Mouse (Mus musculus): ENCODE measurements around the gene Ppfia4. TPM values are rescaled to one million over a fixed set of nuclear protein-coding genes. Genes with fewer than 3 reads are reported as not detected.

Gene Ppfia4
- polyA plus RNA-seq, 1 experiment from 2014 or later, result 2.4 TPM

DNA sequence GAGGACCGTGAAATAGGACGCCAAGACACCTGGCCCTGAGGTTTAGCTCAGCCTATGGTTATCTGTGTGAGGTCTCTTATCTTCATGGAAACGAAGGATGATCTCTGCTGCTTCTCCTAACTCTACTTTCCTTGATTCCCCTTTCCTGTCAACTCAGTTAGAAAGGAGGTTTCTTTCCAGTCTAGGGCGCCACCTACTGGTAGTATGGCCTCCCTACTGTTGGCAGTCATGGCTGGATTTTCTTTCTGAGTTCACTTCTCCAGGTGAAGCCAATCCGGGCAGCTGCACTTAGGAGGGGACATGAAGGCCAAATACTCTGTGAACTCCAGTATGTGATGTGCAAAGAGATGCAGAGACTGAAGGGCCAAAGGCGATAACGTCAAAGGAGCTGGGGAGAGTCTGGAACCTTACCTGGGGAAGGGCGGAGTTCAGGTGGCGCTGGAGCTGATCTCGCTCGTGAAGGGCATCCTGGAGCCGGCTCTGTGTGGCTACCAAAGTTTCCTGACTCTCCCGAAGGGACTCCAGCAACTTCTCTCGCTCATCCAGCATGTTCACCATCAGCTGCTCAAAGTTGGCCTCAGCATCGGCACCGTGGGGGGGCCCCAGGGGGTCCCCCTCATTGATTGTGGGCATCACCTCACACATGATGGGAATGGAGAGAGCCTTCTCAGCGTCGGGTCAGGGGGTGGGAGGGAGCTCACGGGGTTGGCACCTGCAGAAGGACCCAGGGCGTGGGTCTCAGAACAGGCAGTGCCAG lies 671 bp downstream of the Ppfia4 start:
- peak overlapping the region; percentile 32; the same call in 1 of the 2 replicates for H3K4me2 ChIP-seq

DNA sequence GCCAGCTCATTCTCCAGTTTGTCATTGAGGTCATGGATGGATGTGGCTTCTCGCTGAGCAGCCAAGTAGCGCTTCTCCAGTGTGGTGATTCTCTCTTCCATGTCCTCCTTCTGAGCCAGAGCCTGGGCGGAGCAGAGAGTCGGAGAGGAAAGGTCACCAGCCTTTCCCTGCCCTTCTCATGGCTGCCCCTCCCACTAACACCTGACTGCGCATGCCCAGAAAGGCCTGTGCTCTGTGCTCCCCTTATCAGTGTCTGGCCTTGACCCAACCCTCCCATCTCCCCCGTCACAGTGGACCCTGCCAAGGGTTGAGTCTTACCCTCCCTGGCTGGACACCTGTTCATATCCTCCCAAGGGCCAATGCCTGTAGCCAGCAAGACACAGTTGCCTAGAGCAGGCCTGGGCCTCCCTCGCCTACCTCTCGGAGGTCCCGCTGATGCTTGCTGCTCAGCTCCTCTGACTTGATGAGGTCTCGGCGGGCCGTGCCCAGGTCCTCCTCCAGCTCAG lies 5.8 kb downstream of the Ppfia4 start:
- TF ChIP-seq CTCF (IDR thresholded peaks at IDR 0.05; ENCODE audit: low read depth), result no peak
- Histone ChIP-seq H3K4me1 (ENCODE audit: insufficient read depth) (no peaks in the 10 kb centered on the region), H3K4me3 (ENCODE audit: low read depth, low read length) (no peak overlapping the region), H3K9ac (no peak overlapping the region), H3K27ac (ENCODE audit: low read depth) (no peak overlapping the region), H3K27me3 (ENCODE audit: insufficient read depth, low read length) (no peaks in the 10 kb centered on the region), H3K9me3 (ENCODE audit: low read depth, low read length) (no peaks in the 10 kb centered on the region), H3K4me2 (no peak overlapping the region), H3K36me3 (ENCODE audit: insufficient read depth) (no peaks in the 10 kb centered on the region)
- WGBS, result 86% methylated on average over 12 of the region's 12 CpGs
- ATAC-seq (ENCODE audit: insufficient read depth) (no peak), DNase-seq (no peak)

More for the DNA sequence above, 671 bp downstream of the Ppfia4 start:
- DNase-seq, result peak; percentile 94
- no peak overlapping the region for H3K9ac ChIP-seq
- TF ChIP-seq CTCF (IDR thresholded peaks at IDR 0.05; ENCODE audit: low read depth), result peak; percentile 97
- H3K4me3 ChIP-seq (ENCODE audit: low read depth, low read length), result no peak overlapping the region
- H3K27me3 ChIP-seq (ENCODE audit: insufficient read depth, low read length), result no peaks in the 10 kb centered on the region
- H3K27ac ChIP-seq (ENCODE audit: low read depth), result no peak overlapping the region; the same call in 1 of the 2 replicates
- WGBS, result 43% methylated on average over 20 of the region's 20 CpGs
- H3K4me1 ChIP-seq (ENCODE audit: insufficient read depth), result no peaks in the 10 kb centered on the region
- peak; percentile 28; the same call in 1 of the 2 replicates for ATAC-seq (ENCODE audit: insufficient read depth)
- H3K9me3 ChIP-seq (ENCODE audit: low read depth, low read length), result no peaks in the 10 kb centered on the region
- H3K36me3 ChIP-seq (ENCODE audit: insufficient read depth), result no peaks in the 10 kb centered on the region

DNA sequence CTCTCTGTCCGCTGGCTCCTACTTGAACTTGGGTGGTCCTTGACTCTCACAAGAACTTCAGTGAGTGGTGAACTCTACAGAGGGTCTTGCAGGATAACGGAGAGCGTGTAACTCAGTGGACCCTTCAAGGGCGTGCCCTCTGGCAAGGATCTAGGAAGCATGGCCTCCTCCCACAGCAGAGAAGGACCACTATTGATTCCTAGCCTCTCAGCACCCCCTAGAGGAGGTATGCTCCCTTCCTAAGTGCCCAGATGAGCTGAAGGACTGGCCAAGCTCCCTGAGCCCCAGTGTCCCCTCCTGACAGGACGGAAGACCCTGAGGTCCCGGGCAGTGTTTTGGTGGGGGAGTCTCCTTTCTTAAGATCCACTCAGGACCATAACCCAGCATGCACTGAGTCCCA lies 10.1 kb downstream of the Ppfia4 start:
- no peak overlapping the region for H3K4me3 ChIP-seq (ENCODE audit: low read depth, low read length)
- no peaks in the 10 kb centered on the region for H3K27me3 ChIP-seq (ENCODE audit: insufficient read depth, low read length)
- H3K9ac ChIP-seq, result no peak overlapping the region
- H3K4me2 ChIP-seq, result no peak overlapping the region
- ATAC-seq (ENCODE audit: insufficient read depth) (no peak), DNase-seq (peak; percentile 42)
- H3K36me3 ChIP-seq (ENCODE audit: insufficient read depth), result no peaks in the 10 kb centered on the region
- no peak overlapping the region for H3K27ac ChIP-seq (ENCODE audit: low read depth)
- H3K9me3 ChIP-seq (ENCODE audit: low read depth, low read length), result no peaks in the 10 kb centered on the region
- TF ChIP-seq CTCF (IDR thresholded peaks at IDR 0.05; ENCODE audit: low read depth), result peak; percentile 60
- H3K4me1 ChIP-seq (ENCODE audit: insufficient read depth), result no peaks in the 10 kb centered on the region
- 80% methylated on average over 6 of the region's 6 CpGs for WGBS

DNA sequence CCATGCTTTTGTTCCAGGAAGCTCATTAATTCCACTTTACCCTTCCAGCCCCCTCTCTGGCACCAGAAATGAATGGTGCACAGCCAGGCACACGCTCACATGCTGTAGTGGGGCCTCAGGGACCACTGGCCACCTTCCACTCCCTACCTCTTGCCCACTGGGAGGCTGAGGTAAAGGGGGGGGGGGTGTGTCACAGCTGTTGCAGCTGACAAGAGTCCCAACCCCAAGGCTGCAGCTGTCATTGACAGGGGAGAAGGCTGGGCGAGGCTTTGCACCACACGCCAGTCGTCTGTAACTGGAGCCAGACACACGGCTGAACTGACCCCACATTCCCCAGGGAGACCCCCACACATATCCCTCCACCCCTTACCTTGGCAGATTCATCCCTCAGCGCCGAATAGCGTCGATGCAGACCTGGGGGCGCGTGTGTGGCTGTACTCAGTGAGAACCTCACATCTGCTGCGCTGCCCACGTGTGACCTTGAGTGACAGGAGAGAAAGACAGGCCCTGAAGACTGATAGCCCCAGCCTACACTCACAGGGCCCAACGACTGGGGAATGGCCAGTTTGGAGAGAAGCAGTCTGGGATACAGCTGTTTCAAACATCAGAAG lies 11.9 kb downstream of the Ppfia4 start:
- H3K27me3 ChIP-seq (ENCODE audit: insufficient read depth, low read length), result no peaks in the 10 kb centered on the region
- no peak for ATAC-seq (ENCODE audit: insufficient read depth)
- no peak for DNase-seq
- no peak overlapping the region for H3K27ac ChIP-seq (ENCODE audit: low read depth)
- no peaks in the 10 kb centered on the region for H3K4me1 ChIP-seq (ENCODE audit: insufficient read depth)
- TF ChIP-seq CTCF (IDR thresholded peaks at IDR 0.05; ENCODE audit: low read depth), result no peak
- no peak overlapping the region for H3K4me2 ChIP-seq
- no peaks in the 10 kb centered on the region for H3K9me3 ChIP-seq (ENCODE audit: low read depth, low read length)
- no peak overlapping the region for H3K9ac ChIP-seq
- no peaks in the 10 kb centered on the region for H3K36me3 ChIP-seq (ENCODE audit: insufficient read depth)
- no peak overlapping the region for H3K4me3 ChIP-seq (ENCODE audit: low read depth, low read length)
- WGBS, result 39% methylated on average over 14 of the region's 14 CpGs

DNA sequence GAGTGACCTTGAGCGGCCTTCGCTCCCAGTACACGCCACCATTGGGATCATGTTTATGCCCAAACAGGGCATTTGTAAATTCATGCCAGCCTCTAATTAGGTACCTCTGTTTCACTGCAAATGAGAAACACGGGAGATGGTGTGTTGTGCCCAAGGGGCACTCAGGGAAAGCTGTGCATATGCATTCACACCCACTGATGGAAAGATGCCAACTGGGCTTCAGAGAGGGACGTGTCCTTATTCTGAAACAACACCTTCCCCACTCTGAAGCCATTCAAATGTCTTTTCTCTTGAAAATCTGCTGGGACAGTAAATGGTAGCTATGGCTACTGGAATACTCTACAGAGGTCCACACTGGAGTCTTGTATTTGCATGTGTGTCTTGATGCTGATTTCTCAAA lies 14.5 kb downstream of the Ppfia4 start:
- no peak for DNase-seq
- H3K36me3 ChIP-seq (ENCODE audit: insufficient read depth), result no peaks in the 10 kb centered on the region
- 74% methylated on average over 5 of the region's 5 CpGs for WGBS

DNA sequence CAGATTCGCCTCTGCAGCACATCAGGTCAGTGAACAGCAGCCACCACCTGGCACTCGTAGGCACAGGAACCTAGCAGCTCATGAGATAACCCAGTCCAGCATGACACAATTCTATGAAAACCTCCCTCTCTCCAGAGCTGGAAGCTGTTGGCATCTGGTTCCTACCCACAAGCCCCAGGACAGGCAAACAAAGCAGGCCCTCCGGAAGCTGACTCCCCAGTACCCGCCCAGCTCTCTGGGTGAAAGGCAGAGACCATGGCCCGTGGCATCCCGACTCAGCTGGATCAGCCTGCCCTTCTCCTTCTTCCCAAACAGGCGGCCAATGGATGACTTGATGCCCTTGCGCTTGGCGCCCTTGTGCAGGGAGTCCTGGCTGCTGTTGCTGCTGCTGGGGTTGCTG lies 16.4 kb downstream of the Ppfia4 start:
- Histone ChIP-seq H3K9ac (no peak overlapping the region), H3K4me2 (no peak overlapping the region), H3K4me3 (ENCODE audit: low read depth, low read length) (no peak overlapping the region), H3K27me3 (ENCODE audit: insufficient read depth, low read length) (no peaks in the 10 kb centered on the region), H3K36me3 (ENCODE audit: insufficient read depth) (no peaks in the 10 kb centered on the region), H3K9me3 (ENCODE audit: low read depth, low read length) (no peaks in the 10 kb centered on the region), H3K4me1 (ENCODE audit: insufficient read depth) (no peaks in the 10 kb centered on the region), H3K27ac (ENCODE audit: low read depth) (no peak overlapping the region)
- no peak for ATAC-seq (ENCODE audit: insufficient read depth)
- no peak for DNase-seq
- WGBS, result 75% methylated on average over 9 of the region's 9 CpGs
- no peak for TF ChIP-seq CTCF (IDR thresholded peaks at IDR 0.05; ENCODE audit: low read depth)

More for the DNA sequence above, 14.5 kb downstream of the Ppfia4 start:
- no peak overlapping the region for H3K9ac ChIP-seq
- H3K27me3 ChIP-seq (ENCODE audit: insufficient read depth, low read length), result no peaks in the 10 kb centered on the region
- H3K9me3 ChIP-seq (ENCODE audit: low read depth, low read length), result no peaks in the 10 kb centered on the region
- H3K4me3 ChIP-seq (ENCODE audit: low read depth, low read length), result no peak overlapping the region
- no peaks in the 10 kb centered on the region for H3K4me1 ChIP-seq (ENCODE audit: insufficient read depth)
- no peak for TF ChIP-seq CTCF (IDR thresholded peaks at IDR 0.05; ENCODE audit: low read depth)
- no peak overlapping the region for H3K27ac ChIP-seq (ENCODE audit: low read depth)
- H3K4me2 ChIP-seq, result no peak overlapping the region
- ATAC-seq (ENCODE audit: insufficient read depth), result no peak

DNA sequence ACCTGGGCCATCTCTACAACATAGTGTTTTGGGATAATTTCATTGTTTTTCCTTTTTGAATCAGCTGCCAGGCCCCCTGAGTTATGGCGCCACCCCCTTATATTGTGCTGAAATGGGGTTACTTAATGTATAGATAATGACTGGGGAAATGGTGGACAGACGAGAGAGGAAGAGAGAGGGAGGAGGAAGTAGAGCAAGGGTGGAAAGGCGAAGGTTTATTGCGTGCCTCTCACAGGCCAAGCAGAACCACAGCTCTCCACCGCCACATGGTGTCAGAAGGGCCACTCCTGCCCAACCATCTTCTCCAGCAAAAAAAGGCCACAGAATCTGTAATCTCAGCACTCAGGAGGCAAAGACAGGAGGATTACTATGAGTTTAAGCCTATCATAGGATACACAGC lies 17.5 kb downstream of the Ppfia4 start:
- DNase-seq (no peak), ATAC-seq (ENCODE audit: insufficient read depth) (no peak)
- Histone ChIP-seq H3K9ac (no peak overlapping the region), H3K4me3 (ENCODE audit: low read depth, low read length) (no peak overlapping the region), H3K27ac (ENCODE audit: low read depth) (no peak overlapping the region), H3K27me3 (ENCODE audit: insufficient read depth, low read length) (no peaks in the 10 kb centered on the region), H3K36me3 (ENCODE audit: insufficient read depth) (no peaks in the 10 kb centered on the region), H3K4me1 (ENCODE audit: insufficient read depth) (no peaks in the 10 kb centered on the region), H3K9me3 (ENCODE audit: low read depth, low read length) (no peaks in the 10 kb centered on the region), H3K4me2 (no peak overlapping the region)
- no peak for TF ChIP-seq CTCF (IDR thresholded peaks at IDR 0.05; ENCODE audit: low read depth)
- 85% methylated on average over 5 of the region's 5 CpGs for WGBS

All from lung, embryonic 14.5 days (tissue).